Mouse (Mus musculus): ENCODE results near the gene Tprg. TPM values are rescaled to one million over a fixed set of nuclear protein-coding genes. Genes with fewer than 3 reads are reported as not detected.
A peak's percentile ranks its signal among the peaks of the same experiment; 100 is the strongest.

The Tprg gene
- polyA plus RNA-seq (2016; fragmentation: Nextera tagmentation; extraction: Ambion mirVana): not detected in 2 replicates

- no peaks in the 10 kb centered on the region for H3K4me1 ChIP-seq
- H3K27me3 ChIP-seq (replicated peaks): no peaks in the 10 kb centered on the region
- H3K36me3 ChIP-seq: no peaks in the 10 kb centered on the region
- no peak for ATAC-seq (ENCODE audit: low FRiP score, low read depth)
- H3K4me2 ChIP-seq (replicated peaks): no peak within 1 kb of the TSS
- H3K27ac ChIP-seq: no peak within 1 kb of the TSS
- no peak within 1 kb of the TSS for H3K9ac ChIP-seq
- no peaks in the 10 kb centered on the region for H3K9me3 ChIP-seq
- no peak within 1 kb of the TSS for H3K4me3 ChIP-seq
- 99% methylated on average over 5 of the region's 5 CpGs for WGBS
Measured at GRCm38 (mm10) chr16:25286517-25286916, at the start of gene Tprg. Gene Tprg (plus strand): TSS chr16:25286817.

GRCm38 (mm10) chr16:25238274-25239050, 48.2 kb upstream of the Tprg start:
- Histone ChIP-seq H3K4me1 (no peaks in the 10 kb centered on the region), H3K27me3 (replicated peaks) (no peaks in the 10 kb centered on the region), H3K27ac (no peak overlapping the region), H3K36me3 (no peaks in the 10 kb centered on the region), H3K4me3 (no peak overlapping the region), H3K4me2 (replicated peaks) (no peak overlapping the region), H3K9me3 (no peaks in the 10 kb centered on the region), H3K9ac (no peak overlapping the region)
- 84% methylated on average over 11 of the region's 11 CpGs for WGBS
- ATAC-seq (ENCODE audit: low FRiP score, low read depth): no peak

GRCm38 (mm10) chr16:25248889-25249288, 37.7 kb upstream of the Tprg start:
- Histone ChIP-seq H3K4me3 (no peak overlapping the region), H3K27me3 (replicated peaks) (no peaks in the 10 kb centered on the region), H3K4me2 (replicated peaks) (no peak overlapping the region), H3K9ac (no peak overlapping the region), H3K27ac (no peak overlapping the region), H3K9me3 (no peaks in the 10 kb centered on the region), H3K4me1 (no peaks in the 10 kb centered on the region), H3K36me3 (no peaks in the 10 kb centered on the region)
- 90% methylated on average over 6 of the region's 6 CpGs for WGBS
- no peak for ATAC-seq (ENCODE audit: low FRiP score, low read depth)

GRCm38 (mm10) chr16:25250129-25250749, 36.4 kb upstream of the Tprg start:
- H3K27me3 ChIP-seq (replicated peaks): no peaks in the 10 kb centered on the region
- H3K9ac ChIP-seq: no peak overlapping the region
- no peaks in the 10 kb centered on the region for H3K36me3 ChIP-seq
- no peak overlapping the region for H3K4me2 ChIP-seq (replicated peaks)
- no peaks in the 10 kb centered on the region for H3K9me3 ChIP-seq
- no peaks in the 10 kb centered on the region for H3K4me1 ChIP-seq
- no peak overlapping the region for H3K27ac ChIP-seq
- ATAC-seq (ENCODE audit: low FRiP score, low read depth): no peak
- H3K4me3 ChIP-seq: no peak overlapping the region
- WGBS: 87% methylated on average over 6 of the region's 6 CpGs

GRCm38 (mm10) chr16:25251080-25251479, 35.5 kb upstream of the Tprg start:
- no peak overlapping the region for H3K4me3 ChIP-seq
- no peak overlapping the region for H3K9ac ChIP-seq
- H3K36me3 ChIP-seq: no peaks in the 10 kb centered on the region
- no peak overlapping the region for H3K4me2 ChIP-seq (replicated peaks)
- H3K27ac ChIP-seq: no peak overlapping the region
- WGBS: 84% methylated on average over 9 of the region's 9 CpGs
- ATAC-seq (ENCODE audit: low FRiP score, low read depth): no peak
- no peaks in the 10 kb centered on the region for H3K9me3 ChIP-seq
- no peaks in the 10 kb centered on the region for H3K27me3 ChIP-seq (replicated peaks)
- H3K4me1 ChIP-seq: no peaks in the 10 kb centered on the region

GRCm38 (mm10) chr16:25254646-25255045, 32.0 kb upstream of the Tprg start:
- no peak overlapping the region for H3K4me3 ChIP-seq
- no peak overlapping the region for H3K9ac ChIP-seq
- H3K4me1 ChIP-seq: no peaks in the 10 kb centered on the region
- no peaks in the 10 kb centered on the region for H3K27me3 ChIP-seq (replicated peaks)
- H3K4me2 ChIP-seq (replicated peaks): no peak overlapping the region
- 88% methylated on average over 6 of the region's 6 CpGs for WGBS
- no peak for ATAC-seq (ENCODE audit: low FRiP score, low read depth)
- no peaks in the 10 kb centered on the region for H3K36me3 ChIP-seq
- H3K27ac ChIP-seq: no peak overlapping the region
- no peaks in the 10 kb centered on the region for H3K9me3 ChIP-seq

GRCm38 (mm10) chr16:25255186-25255585, 31.4 kb upstream of the Tprg start:
- 88% methylated on average over 11 of the region's 11 CpGs for WGBS
- Histone ChIP-seq H3K4me3 (no peak overlapping the region), H3K27me3 (replicated peaks) (no peaks in the 10 kb centered on the region), H3K4me2 (replicated peaks) (no peak overlapping the region), H3K9me3 (no peaks in the 10 kb centered on the region), H3K36me3 (no peaks in the 10 kb centered on the region), H3K9ac (no peak overlapping the region), H3K27ac (no peak overlapping the region), H3K4me1 (no peaks in the 10 kb centered on the region)
- ATAC-seq (ENCODE audit: low FRiP score, low read depth): no peak

GRCm38 (mm10) chr16:25255603-25256260, 30.9 kb upstream of the Tprg start:
- no peak overlapping the region for H3K27ac ChIP-seq
- H3K9ac ChIP-seq: no peak overlapping the region
- H3K9me3 ChIP-seq: no peaks in the 10 kb centered on the region
- H3K36me3 ChIP-seq: no peaks in the 10 kb centered on the region
- no peak for ATAC-seq (ENCODE audit: low FRiP score, low read depth)
- 90% methylated on average over 8 of the region's 8 CpGs for WGBS
- H3K4me1 ChIP-seq: no peaks in the 10 kb centered on the region
- H3K4me3 ChIP-seq: no peak overlapping the region
- no peak overlapping the region for H3K4me2 ChIP-seq (replicated peaks)
- no peaks in the 10 kb centered on the region for H3K27me3 ChIP-seq (replicated peaks)

- H3K4me1 ChIP-seq: no peaks in the 10 kb centered on the region
- H3K27me3 ChIP-seq (replicated peaks): no peaks in the 10 kb centered on the region
- ATAC-seq (ENCODE audit: low FRiP score, low read depth): no peak
- no peak overlapping the region for H3K4me3 ChIP-seq
- H3K4me2 ChIP-seq (replicated peaks): no peak overlapping the region
- WGBS: 92% methylated on average over 5 of the region's 5 CpGs
- H3K36me3 ChIP-seq: no peaks in the 10 kb centered on the region
- H3K9me3 ChIP-seq: no peaks in the 10 kb centered on the region
- no peak overlapping the region for H3K27ac ChIP-seq
- no peak overlapping the region for H3K9ac ChIP-seq
Measured at GRCm38 (mm10) chr16:25262306-25262705, 24.3 kb upstream of the Tprg start.

- no peak for ATAC-seq (ENCODE audit: low FRiP score, low read depth)
- Histone ChIP-seq H3K36me3 (no peaks in the 10 kb centered on the region), H3K4me1 (no peaks in the 10 kb centered on the region), H3K27ac (no peak overlapping the region), H3K27me3 (replicated peaks) (no peaks in the 10 kb centered on the region), H3K4me3 (no peak overlapping the region), H3K9me3 (no peaks in the 10 kb centered on the region), H3K4me2 (replicated peaks) (no peak overlapping the region), H3K9ac (no peak overlapping the region)
- 75% methylated on average over 4 of the region's 4 CpGs for WGBS
Measured at GRCm38 (mm10) chr16:25262965-25263364, 23.7 kb upstream of the Tprg start.

- Histone ChIP-seq H3K27ac (no peak overlapping the region), H3K4me1 (no peaks in the 10 kb centered on the region), H3K4me3 (no peak overlapping the region), H3K9ac (no peak overlapping the region), H3K36me3 (no peaks in the 10 kb centered on the region), H3K27me3 (replicated peaks) (no peaks in the 10 kb centered on the region), H3K9me3 (no peaks in the 10 kb centered on the region), H3K4me2 (replicated peaks) (no peak overlapping the region)
- peak; percentile 71 for ATAC-seq (ENCODE audit: low FRiP score, low read depth)
- 42% methylated on average over 9 of the region's 9 CpGs for WGBS
Measured at GRCm38 (mm10) chr16:25263520-25264149, 23.0 kb upstream of the Tprg start.

GRCm38 (mm10) chr16:25265177-25265576, 21.4 kb upstream of the Tprg start:
- no peak overlapping the region for H3K27ac ChIP-seq
- no peak overlapping the region for H3K4me3 ChIP-seq
- H3K9ac ChIP-seq: no peak overlapping the region
- H3K27me3 ChIP-seq (replicated peaks): no peaks in the 10 kb centered on the region
- H3K9me3 ChIP-seq: no peaks in the 10 kb centered on the region
- ATAC-seq (ENCODE audit: low FRiP score, low read depth): no peak
- WGBS: 74% methylated on average over 11 of the region's 11 CpGs
- H3K36me3 ChIP-seq: no peaks in the 10 kb centered on the region
- H3K4me1 ChIP-seq: no peaks in the 10 kb centered on the region
- H3K4me2 ChIP-seq (replicated peaks): no peak overlapping the region
